Mouse (Mus musculus) kidney, adult 9 months (tissue): ENCODE results near the gene Tex48.

Experiments used
- DNase-seq: peaks from one replicate; pipeline ENCODE4 v3.0.0; 2022

Gene Tex48

DNA sequence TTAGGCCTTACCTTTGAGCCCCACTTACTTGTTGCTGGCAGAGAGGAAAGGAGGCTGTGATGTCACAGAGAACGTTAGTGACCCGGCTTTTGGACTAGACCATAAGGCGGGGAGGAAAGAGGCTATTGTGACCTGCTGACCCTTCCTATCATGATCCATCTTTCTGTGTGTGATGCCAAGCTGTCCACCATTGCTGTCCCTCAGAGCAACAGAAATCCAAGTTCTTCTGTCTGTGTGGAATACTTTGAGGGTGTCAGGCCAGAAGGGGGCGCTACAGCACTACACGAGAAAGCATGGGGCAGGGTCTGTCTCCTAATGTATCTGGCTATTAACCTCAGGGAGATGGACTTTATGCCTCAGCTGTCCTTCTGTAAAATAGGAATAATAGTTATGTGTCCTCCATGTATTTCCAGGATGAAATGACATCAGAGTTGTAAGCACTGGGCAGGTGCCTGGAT is at the start of gene Tex48:
Tex48 (minus strand) TSS at position 51 of the 458 bp plus-strand sequence.
- DNase-seq = no peak

DNA sequence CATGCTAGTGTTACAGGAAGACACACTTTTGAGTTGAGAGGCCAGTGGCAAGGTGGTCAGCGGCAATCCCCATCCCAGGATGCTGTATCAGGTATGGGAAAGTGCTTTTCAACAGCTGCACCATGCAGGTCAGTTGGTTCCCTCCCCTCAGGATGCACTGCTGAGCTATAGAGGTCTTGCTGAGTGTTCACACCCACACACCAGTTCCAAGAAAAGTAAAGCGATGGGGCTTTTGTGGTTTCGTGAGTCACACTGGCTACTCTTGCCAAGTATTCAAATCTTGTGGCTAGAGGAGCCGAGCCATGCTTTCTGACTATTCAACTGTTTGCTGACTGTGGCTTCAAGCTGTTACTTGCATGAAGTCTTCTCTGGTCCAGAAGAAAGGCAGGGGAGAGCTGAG is 46.0 kb upstream of the Tex48 start:
- peak; percentile 13 for DNase-seq

DNA sequence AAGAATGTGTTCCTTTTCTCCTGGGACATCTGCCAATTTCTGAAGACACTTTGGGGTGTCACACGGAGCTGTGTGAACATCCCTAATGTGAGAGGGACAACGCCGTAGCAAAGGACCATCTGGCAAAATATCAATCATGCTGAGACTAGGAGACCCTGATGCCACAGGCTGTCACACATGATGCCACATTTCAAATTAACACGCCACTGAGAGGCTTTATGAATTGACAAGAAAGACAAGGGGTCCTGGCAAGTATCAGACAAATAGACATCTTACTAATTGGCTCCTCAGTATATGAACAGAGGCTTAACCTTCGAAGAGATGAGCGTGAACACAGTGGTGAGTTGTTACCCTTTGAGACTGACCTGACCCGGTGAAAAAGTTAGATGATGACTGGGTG is 43.5 kb upstream of the Tex48 start:
- DNase-seq = no peak

DNA sequence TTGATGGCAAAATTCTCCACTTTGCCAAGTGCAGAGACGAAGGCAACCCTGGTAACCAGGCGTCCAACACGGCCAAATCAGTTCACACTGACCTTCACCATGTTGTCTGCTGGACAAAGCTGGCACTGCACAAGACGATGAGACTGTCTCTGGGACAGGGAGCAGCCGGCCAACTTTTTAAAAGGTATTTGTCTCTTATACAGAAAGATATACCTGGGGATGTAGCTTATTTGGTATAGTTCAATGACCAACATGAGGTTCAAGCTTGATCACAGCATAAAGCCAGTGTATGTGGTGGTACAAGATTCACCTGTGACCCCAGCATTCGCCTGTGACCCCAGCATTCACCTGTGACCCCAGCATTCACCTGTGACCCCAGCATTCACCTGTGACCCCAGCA is 41.1 kb upstream of the Tex48 start, which contains the start of gene Gm11214:
Gm11214 (minus strand) TSS at position 101 of the 400 bp plus-strand sequence.
- no peak for DNase-seq

DNA sequence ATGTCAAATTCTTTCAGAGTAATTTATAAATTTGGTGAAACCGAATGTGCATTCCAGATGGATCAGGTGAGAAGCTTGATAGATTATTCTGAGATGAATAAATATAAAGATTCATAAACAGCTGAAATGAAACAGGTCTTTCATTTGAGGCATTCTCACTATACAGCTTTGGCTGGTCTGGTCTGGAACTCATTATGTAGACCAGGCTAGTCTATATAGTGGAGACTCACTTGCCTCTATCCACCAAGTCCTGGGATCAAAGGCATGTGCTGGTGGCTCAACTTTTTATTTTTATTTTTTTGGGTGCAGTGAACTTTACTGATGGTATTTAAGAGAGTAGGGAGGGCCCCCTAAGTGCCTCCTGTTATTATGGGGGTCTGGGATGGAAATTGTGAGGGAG is 39.6 kb upstream of the Tex48 start:
- no peak for DNase-seq

DNA sequence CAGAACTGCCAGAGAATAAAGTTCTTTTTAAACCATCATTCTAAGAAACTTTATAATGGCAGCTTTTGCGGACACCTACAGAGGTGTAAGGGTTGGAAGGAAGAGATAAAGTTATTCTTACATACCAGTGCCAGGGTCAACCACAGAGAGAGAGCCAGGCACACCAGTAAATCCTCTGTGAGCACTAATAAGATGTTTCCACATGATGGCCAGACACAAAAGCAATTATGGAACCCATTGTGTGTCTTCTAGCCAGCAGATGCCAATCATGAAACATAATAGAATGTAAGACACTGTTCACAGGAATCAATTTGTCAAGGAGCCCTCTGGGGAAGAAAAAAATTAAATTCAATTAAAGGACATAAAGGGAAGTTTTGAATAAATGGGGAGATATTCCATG is 39.2 kb upstream of the Tex48 start:
- DNase-seq = no peak

DNA sequence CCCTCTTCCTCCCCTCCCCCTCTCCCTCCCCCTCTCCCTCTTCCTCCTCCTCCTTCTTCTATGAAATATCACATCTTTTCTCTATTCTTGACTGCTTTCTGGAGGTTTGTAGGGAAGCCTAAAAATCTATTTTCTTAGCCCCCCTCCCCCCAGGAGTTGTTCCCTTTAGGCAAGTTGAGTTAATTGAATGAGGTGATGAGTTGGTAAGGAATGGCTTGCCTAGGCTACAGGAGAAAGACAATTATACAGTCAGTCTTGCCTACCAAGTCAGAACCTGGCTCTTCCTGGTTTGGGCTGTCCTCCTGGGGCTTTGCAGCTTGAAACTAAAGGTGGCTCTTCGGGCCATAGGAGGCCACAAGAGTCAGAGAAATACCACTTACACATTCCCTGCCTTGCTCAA is 37.5 kb upstream of the Tex48 start:
- DNase-seq = no peak

DNA sequence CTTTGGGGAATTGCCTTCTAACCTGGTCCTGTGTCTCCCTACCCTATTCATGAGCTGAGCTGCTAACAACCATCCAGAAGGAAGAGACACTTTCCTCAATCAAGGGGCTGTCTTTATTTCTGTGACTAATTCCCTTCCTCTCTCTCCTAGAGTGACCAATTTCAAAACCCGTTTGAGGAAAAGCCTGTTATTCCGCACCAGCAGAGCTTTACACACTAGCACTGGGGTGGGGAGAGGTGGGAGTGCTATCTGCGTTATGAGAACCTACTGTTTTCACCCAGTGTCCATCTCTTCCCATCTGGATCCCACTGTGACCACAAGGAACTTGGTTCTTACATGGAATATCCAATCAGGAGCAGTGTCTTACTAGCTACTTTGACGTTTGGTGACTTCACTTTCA is 36.9 kb upstream of the Tex48 start:
- DNase-seq = no peak

DNA sequence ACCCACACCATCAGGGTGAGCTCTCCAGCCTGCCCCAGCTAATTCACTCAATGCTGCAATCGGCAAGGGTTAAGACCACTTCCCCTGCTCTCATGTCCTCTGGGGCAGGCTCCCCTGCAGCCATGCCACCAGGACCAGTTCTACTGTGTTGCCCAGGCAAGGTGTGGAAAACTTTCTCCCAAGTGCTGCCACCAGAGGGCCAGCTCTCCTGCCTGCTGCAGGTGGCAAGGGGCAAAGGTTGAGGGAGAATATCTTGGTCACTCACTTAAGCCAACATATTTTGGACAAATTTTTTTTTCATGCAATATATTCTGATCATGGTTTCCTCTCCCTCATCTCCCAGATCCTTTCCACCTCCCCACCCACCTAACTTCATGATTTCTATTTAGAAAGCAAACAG is 32.2 kb upstream of the Tex48 start:
- peak; percentile 35 for DNase-seq

DNA sequence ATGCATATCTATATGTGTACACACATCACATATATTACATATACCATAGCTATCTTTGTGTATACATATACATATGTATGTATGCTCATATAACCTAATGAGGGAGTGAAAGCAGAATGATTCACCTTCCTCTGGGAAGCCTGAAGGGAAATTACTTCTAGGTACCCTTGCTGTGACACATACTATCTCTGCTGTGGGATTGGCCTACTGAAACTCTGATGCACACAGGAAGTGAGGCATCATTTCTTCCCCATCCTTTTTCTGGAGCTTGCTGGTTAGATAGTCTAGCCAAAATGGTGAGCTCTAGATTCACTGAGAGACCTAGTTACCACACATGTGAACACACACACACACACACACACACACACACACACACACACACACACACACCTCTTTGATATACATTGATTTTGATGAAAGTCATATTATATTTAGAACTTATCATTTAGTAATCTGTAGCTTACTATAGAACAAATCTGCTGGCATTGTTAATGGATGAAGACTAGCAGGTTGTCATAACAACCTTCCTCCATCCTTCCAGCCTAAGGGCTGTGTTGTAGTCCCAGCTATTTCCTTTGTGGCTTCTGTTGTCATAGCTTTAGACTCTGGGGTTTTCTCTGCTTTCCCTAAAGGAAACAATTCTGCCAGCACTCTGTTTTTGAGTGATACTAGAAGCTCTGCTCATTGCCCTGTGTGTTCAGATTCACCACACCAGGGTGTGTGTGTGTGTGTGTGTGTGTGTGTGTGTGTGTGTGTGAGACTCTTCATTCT is 21.9 kb upstream of the Tex48 start:
- DNase-seq = no peak

DNA sequence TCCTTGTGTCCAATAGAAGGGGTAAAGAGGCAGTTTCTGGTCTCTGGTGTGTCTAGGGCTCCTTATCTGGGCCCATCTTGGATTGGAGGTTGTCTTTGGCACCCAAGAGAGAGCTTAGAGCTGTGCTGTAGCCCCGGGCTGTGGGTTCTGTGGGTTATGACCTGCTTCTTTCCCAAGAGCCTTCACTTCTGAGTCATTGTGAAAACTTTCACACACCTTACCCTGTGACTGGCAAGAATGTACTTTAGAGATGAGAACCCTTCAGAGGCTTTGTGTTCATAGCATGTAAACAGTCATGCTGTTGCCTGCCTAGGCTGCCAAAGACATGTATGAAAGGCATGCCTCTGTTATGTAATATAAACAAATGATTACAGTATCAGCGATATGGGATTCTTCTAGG is 17.6 kb upstream of the Tex48 start:
- no peak for DNase-seq

DNA sequence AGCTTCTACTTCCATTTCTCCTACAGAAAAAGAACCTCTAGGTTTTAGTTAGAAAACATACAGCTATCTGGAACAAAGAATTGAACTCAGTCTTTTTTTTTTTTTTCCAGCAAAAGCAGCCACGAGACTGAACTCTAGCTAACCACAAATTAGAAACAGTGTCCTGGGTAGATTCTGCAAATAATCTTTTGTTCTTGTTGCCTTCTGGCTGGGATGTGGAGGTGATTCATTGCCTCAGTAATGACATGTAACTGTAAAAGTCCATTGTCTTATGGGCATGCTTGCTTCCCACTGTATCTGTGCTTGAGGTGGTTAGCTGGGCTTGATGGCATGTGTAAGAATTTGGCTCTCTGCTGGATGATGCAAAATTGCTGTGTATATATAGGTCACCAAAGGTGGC is 16.4 kb upstream of the Tex48 start:
- no peak for DNase-seq

DNA sequence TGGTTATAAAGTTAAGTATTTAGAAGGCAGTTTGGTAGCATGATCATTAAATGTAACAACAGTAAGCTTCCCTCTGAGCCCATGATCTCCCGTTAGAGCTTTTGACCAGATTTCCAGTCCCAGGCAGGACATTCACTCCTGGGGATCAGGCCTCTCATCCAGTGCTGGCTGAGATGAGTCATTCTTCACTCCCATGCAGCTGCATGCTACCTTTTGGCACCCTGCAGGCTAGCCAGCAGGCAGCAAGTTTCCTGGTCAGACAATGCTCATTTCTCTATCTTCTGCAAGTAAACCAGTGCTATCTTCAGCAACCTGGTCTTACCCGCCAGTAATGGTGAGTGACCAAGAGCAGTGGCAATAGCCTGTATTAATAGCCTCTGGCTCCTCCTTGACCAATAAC is 11.0 kb upstream of the Tex48 start:
- no peak for DNase-seq

DNA sequence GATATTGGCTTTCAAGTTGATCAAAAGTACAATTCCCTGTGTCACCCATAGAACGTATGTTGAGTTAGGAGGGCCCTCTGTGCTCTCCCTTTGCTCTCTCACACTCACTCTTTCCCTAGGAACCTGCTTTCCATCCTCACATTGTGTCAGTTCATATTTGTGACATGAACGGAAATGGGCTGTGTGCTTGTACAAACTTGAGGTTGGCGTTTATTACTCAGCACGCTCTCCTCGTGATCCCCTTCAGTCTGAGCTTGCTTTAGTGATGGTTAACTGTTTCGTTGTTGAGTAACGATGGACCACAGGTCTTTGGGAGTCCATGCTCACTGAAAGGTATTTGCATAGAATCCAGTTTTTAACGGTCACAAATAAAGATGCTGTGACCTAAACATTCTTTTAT is 4.9 kb upstream of the Tex48 start:
- DNase-seq = no peak

DNA sequence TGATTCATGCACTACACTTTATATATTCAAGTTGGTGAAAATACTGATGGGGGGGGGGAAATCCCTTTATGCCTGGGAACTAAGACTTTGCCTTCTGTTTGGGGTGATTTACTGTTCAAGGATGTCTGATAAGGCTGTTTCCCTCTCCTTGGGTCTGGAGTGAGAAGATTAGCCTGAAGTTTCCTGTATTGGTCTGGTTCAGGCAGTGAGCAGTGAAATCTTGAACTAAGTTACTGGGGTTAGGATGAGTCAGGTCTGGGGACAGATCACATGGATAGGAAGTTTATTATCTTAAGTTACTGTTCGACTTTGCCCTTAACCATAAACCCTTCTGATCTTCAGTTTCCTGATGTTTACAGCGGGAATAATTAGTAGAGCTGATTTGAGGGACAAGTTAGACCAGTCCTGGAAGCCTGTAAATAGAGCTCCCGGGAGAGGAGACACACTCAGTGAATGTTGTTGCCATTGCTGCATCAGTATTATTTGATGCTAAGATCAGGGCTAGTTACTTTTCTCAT is 3.4 kb upstream of the Tex48 start:
- DNase-seq = no peak

DNA sequence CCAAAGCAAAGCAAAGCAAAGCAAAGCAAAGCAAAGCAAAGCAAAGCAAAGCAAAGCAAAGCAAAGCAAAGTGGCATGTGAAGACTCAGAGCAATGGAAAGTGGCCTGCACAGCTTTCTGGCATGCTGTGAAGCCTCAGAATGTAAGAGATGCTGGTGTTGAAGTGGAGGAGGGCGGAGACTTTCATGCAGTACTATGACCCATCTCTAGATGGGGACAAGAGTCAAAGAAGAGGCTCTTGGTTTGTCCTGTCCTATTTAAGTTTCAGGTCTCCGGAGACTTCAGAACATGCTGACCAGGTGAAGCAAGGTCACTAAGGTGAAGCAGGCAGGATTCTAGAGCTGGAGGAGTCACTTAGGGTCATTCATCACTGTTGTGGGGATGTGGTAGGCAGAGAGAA is 367 bp downstream of the Tex48 start:
- no peak for DNase-seq

DNA sequence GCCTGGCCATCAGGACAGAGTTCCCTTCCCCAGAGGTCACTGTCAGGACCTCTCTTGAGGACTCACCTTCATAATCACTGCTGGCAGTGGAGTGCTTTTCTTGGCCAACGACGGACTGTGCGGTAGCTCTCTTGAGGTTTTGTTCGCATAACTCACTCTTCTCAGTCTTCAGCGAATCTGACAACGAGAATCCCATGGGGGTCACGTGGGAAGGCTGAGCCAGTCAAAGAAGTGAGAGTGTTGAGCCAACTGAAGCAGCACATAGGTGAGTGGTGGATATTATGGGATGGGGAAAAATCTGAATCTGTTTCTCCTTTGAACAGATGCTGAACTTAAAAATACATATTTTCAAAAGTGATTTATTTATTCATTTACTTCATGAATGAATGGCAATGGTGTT is 13.8 kb downstream of the Tex48 start:
- DNase-seq = no peak

DNA sequence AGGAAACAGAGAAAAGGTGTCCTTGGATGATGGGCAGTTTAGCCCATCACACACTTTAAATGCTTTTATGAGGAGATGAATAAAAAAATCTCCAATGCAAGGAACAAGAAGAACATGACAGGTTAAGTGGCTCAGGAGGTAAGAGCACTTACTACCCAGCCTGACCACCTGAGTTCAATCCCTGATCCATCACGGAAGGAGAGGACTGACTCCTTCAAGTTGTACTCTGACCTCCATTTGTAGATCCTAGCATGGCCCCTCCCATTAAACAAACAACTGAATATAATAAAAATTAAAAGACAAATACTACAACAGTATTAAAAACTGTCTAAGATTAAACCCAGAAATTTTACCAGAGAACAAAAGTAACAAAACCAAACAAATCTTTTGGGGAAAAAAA is 16.3 kb downstream of the Tex48 start:
- DNase-seq = no peak

DNA sequence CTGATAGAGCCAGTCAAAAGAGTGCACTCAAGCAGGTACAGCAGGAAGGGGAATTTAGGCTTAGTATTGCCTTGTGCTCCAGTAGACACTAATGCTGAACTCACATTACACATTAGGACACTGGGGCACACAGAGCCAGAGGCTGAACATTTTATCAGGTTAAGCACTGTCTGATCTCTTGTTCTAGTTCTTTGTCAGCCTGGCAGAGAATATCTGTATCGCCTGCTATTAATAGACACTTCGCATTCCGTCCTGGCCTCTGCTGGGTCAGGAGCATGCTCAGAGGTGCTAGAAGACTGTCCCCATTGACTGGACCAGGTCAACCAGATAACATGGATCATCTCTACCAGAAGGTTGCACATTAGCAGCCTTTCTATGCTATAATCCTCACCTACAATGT is 16.7 kb downstream of the Tex48 start:
- DNase-seq = no peak

DNA sequence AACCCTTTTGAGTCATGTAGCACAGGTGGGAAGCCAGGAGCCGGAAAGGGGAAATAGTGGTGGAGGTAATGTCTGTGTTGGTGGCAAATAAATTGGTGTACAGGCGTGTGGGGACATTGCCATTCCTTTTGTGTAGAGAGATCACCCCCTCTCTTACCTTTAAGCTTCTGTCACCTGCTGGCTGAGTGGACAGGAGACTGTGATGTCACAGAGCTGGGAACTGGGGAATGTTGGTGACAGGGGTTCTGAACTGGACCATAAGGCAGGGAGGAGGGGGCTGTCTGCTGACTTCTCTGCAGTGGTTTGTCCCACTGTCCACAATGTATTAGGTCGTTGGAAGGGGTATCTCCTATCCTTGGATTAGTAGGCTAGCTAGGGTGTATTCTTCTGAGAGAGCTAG is 17.3 kb downstream of the Tex48 start, which contains the start of gene Gm11213:
Gm11213 (minus strand) TSS at position 317 of the 400 bp plus-strand sequence.
- DNase-seq = no peak

DNA sequence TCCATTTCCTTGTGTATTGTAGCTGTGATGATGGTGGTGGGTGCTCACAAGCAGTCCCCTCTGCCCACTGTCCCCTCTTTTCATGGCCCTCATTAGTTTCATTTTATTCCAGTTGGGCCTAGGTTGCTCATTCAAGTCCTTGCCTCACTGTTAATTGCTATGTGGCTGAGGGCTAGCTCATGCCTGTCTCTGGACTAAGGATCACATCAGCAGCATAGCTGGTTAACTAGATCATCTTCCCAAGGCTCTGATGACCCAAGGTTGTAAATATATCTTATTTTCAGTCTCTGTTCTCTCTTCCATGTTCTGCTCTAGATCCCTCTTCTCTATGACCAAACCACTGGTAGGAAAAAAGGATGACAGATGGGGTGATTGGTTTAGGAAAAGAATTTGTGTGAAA is 21.0 kb downstream of the Tex48 start:
- no peak for DNase-seq

DNA sequence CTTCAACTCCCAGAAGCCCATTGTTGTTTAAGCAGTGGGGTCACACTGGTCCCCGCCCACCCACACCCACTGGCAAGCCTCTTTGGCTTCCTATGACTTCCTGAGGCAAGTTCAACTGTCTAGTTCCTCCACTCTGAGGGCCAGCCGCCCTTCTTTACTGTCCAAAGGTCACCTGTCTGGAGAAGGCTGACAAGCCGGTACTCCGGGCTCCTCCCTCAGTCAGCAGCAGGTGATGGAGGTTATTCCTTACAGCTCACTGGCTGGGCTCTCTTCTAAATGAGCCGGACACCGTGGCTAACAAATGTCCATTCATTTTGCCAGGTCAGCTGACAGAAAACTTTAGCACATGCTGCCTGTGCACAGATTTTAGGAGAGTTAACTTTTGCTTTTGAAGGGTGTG is 21.4 kb downstream of the Tex48 start:
- DNase-seq = peak; percentile 64

DNA sequence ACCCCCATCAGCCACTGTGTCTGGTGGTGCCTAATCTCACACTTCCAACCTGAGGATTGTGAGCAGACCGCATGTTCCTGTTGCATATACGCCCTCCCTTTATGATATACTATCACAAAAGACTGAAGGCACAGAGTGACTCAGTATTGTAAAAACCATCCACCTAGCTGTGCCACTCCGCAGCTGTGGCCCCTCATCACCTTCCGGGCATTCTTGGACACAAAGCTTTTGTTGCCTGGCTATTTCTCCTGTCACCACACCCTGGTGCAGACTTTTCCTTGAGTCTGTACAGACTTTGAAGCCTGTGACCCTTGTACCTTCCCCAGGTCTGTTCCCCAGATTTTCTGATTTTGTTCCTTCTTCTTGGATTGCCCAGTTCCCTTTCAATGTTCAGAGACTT is 26.2 kb downstream of the Tex48 start:
- DNase-seq = no peak

DNA sequence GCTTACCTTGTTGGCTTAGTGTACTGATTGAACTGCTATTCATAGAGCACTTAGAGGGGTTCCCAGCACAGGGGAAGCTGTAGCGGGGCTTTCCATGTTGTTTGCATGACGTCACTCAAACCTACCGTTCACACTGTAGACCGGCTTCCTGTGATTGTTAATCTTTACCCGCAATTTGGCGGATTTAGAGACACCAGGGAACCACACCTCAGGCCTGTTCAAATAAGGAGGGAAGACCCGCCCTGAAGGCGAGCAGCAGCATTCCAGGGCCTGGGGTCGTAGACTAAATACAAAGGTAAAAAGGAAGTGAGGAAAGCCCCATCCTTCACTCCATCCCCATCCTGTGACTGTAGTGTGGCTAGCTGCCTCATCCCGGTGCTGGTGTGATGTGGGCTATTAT is 27.0 kb downstream of the Tex48 start:
- DNase-seq = no peak
